Mouse (Mus musculus): Measurements from ENCODE around the gene Sgms2. TPM values are rescaled to one million over a fixed set of nuclear protein-coding genes. Genes with fewer than 3 reads are reported as not detected.

Gene Sgms2
- total RNA-seq, 4 experiments from 2014 or later: 1.6 to 4.5 (median 2.7) TPM

GRCm38 (mm10) chr3:131310572-131310971 is 180.6 kb downstream of the Sgms2 start:
- no peak for DNase-seq (ENCODE audit: low spot score in 2 of 2)

DNA sequence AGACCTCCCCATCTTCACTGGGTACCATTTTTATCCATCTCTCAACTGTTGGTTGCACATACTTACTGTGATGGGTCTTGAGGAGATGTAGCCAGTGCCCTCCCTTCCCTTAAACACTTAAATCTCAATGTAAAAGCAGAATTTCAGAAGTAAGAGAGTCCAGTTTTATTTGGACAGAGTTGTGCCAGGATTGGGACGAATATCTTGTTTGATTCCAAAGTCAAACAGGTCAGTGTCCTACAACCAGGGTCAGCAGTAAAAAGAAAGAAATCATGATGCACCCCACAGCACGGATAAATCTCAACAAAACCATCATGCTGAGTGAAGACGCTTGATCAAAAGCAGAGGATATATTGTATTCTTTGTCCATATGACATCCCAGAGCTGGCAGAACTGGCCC is 183.4 kb downstream of the Sgms2 start:
- DNase-seq (ENCODE audit: low spot score in 2 of 2): no peak

- DNase-seq (ENCODE audit: low spot score in 2 of 2): no peak
Measured at GRCm38 (mm10) chr3:131306255-131306654, 185.0 kb downstream of the Sgms2 start.

- DNase-seq (ENCODE audit: low spot score in 2 of 2): no peak
Measured at GRCm38 (mm10) chr3:131303320-131303714, 187.9 kb downstream of the Sgms2 start.

DNA sequence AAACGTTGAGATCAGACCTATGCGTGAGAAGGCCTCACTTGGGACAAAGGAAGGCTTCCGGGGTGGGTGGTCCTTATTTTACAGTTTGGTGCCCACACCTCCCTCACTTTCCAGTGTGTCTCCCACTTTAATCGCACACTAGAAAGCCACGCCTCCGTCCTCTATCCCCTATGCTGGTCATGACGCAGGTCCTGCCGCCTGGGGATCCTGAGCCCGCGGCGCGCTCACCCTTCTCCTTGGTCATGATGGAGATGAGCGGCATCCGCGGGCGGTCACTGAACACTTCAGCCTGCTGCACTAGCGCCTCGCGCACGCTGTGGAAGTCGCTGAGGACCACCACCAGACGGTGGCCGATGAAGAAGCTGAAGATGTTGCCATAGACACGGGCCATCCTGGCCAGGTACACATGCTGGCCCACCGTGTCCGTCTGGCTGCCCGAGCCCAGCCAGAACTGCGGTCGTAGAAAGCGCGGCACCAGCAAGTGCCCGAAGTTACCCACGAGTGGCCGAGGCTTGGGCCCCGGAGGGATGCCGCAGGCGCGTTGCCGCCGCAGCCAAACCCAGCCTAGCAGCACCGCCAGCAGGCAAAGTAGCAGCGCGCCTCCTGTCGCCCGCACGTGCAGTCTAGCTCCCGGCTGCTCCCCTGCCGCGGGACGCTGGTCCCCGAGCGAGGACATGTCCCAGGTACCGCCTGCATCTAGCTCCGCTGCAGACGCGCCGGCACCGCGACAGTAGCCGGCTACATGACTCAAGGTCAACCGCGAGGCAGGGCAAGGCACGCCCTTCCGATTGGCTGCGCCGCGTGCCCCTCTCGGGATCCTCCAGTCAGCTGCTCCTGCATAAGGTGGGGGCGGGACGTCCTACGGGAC is 188.5 kb downstream of the Sgms2 start, which contains the start of gene Cyp2u1:
TSS of gene Cyp2u1 (minus strand) at position 776 of the 868 bp plus-strand sequence.
- peak; percentile 84 to 93 for DNase-seq (ENCODE audit: low spot score in 2 of 2)

GRCm38 (mm10) chr3:131299908-131300307 is 191.3 kb downstream of the Sgms2 start:
- DNase-seq (ENCODE audit: low spot score in 2 of 2): no peak

- DNase-seq (ENCODE audit: low spot score in 2 of 2): no peak
Measured at GRCm38 (mm10) chr3:131299078-131299477, 192.1 kb downstream of the Sgms2 start.

DNA sequence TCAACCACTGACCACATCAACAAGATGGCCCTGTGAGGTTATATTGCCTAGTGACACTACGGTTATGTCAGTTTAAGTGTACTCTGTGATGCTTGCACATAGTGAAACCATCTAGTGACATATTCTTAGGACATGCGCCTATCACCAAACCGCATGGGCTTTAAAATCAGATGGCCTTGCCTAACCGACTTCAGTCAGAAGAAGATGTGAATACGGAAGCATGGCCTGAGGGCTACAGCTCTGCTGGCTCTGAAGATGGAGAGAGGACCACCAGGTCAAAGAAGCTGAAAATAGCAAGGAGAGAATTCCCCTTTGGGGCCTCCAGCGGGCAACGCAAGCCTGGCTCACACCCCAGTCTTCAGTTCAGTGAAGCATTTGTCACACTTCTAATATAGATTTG is 194.3 kb downstream of the Sgms2 start:
- DNase-seq (ENCODE audit: low spot score in 2 of 2): no peak

- DNase-seq (ENCODE audit: low spot score in 2 of 2): no peak
Measured at GRCm38 (mm10) chr3:131295513-131296200, 195.6 kb downstream of the Sgms2 start.

DNA sequence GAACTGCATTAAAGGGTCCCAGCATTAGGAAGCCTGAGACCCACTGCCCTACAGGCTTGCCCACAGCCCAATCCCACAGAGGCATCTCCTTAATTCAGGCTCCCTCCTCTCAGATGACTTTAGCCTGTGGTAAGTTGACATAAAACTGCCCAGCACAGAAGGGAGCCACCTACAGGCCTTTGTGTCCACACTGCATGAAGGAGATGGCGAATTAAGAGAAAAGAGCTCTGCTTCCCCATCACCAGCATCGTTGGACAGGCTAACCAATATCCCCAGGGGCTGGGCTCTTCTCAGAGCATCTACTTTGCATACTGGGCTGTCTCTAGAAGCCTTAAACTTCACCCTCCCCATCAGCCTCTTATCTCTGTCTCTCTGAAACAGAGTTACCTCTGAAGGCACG is 196.7 kb downstream of the Sgms2 start:
- DNase-seq (ENCODE audit: low spot score in 2 of 2): no peak

DNA sequence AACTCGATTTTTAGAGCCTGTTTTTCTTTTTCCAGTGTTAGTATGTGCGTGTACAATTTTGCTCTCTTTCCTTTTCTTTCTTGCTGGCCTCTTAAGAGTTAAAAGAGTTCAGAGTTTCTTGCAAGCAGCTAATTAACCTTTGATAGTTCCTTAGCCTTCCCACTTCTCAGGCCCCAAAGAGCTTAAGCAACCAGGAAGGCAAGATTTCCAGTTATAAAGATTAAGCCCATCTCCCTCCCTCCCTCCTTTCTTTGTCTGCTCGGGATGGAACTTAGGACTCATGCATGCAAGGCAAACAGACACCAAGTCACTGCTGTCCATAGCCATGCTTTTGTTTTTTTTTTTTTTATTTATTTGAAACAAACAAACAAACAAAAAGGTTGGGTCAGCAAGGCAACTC is 198.3 kb downstream of the Sgms2 start:
- DNase-seq (ENCODE audit: low spot score in 2 of 2): no peak

DNA sequence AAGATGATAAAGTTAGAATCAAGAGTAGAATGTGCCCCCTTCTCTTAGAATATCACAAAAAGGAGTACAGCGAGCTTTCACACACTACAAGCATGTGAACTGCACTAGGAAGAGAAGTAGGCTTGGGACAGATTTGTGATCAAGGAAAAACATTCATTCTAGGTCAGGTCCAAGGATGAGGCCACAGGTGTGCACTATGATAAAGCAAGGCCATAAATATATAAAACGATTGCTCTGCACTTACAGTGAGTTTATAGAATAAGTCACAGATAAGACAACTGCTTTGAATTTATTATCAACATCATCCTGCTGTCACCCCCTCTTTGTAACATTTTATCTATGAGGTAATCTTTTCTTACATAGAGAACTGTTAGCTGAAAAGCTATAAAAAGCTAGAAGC is 198.9 kb downstream of the Sgms2 start:
- DNase-seq (ENCODE audit: low spot score in 2 of 2): no peak

DNA sequence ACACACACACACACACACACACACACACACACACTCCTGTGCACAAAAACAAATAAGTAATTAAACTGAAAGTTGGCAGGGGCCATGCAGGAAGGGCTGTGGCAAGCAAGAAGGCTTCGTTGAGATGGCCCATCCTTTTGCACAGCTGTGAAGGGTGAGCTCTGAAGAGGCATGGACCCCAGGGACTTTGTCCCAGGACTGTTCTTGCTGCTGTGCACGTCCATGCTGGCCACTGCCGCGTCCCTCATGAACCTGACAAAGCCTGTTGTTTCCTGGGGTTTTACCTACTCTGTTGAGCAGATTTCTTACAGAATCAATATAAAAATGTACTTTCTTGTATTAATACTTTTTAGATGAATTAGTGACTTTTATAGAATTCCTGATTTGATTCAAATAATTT is 199.3 kb downstream of the Sgms2 start:
- no peak for DNase-seq (ENCODE audit: low spot score in 2 of 2)

- DNase-seq (ENCODE audit: low spot score in 2 of 2): no peak
Measured at GRCm38 (mm10) chr3:131274151-131274550, 217.1 kb downstream of the Sgms2 start.

DNA sequence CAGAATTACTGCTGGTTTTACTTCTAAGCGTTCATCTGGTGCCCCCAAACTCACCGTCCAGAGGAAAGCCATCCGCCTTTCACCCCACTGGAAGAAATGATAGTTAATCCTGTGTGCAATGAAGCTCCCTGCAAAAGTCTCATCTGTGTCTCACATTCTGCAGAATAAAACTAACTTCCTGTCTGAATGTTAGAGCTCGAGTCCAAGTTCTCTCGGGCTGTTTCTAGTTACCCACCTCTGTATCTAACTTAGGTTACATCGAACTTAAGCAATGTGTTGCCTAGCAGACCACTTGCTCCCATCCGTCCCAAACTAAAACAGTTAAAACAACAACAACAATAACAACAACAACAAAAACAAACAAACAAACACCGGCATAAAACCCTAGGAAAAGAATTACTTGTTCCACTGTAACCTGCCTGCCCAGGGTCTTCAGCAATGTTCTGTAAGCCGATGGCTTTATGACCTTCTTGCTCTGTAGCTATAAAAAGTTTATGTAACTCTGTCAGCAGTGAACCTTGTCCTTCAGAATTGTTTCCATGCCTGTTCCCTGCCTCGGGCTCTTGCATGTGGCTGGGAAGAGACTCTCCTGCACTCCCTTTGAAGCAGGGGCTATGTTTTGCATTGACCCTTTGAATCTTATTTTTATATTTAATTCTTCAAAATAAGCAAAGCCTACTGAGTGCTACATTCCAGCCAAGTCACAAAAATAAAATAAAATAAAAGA is 218.7 kb downstream of the Sgms2 start:
- no peak for DNase-seq (ENCODE audit: low spot score in 2 of 2)

- peak; percentile 50 to 75 for DNase-seq (ENCODE audit: low spot score in 2 of 2)
Measured at GRCm38 (mm10) chr3:131271559-131272373, 219.4 kb downstream of the Sgms2 start, which contains the start of gene Hadh. TSS of gene Hadh (minus strand) at chr3:131272101.

GRCm38 (mm10) chr3:131271157-131271556 is 220.1 kb downstream of the Sgms2 start:
- DNase-seq (ENCODE audit: low spot score in 2 of 2): no peak

DNA sequence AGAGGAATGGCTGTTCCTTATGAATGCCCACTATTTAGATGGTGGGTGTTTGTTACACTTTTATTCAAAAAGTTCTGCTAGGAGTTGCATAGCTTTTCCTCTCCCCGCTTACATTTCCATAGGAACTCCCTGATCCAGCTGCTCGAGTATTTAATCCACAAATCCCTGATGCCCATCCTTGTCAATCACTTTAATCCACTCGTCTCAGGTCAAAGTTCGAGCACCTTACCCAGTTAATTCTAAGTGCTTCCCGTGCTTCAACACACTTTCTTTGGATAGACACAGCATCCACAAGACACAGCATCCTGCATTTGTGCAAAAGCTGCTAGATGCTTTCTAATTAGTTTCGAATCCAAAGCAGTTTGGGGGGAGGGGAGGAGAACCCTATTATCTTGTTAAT is 220.8 kb downstream of the Sgms2 start:
- DNase-seq (ENCODE audit: low spot score in 2 of 2): no peak
